Mouse (Mus musculus): ENCODE results near the gene Phc1. TPM values are rescaled to one million over a fixed set of nuclear protein-coding genes. Genes with fewer than 3 reads are reported as not detected.
"Not testable (repeated sequence)": the region's sequence is repeated elsewhere in the genome, so short reads cannot be mapped to it uniquely, and the experiment has no call there.

The Phc1 gene
- 2.2 and 2.3 TPM in 2 replicates for polyA plus RNA-seq (2012; rRNA removed)
- 1.8 and 1.9 TPM in 2 replicates for polyA plus RNA-seq (2014; fragmentation: Nextera tagmentation; extraction: Ambion mirVana)

DNA sequence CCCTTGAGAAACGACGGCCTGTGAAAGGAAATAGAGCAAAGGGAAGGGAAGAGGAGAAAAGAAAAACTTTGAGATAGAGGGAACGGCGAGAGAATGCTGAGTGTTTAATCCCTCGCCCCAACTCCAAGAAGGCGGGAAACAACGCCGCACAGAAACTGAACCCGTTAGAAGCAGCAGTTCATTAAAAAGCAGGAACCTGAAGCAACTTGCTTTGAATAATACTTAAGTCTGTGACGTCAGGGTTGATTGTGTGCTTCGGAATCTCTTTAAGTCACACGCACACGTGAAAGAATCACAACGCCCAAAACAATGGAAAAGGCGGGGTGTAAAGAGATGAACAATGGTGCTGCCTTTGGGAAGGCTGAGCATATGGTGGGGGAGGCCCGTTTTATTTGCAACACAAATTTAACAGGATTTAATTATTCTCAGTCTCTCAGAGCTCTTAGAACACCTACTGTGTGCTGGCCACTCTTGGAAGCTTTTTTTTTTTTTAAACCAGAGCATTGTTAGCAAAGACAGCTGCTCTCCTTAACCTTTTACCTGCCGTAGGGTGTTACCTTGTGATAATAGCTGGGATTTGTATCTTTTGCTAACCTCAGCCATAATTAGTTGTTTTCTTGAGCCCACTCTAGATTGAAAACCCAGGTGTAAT lies at the start of gene Phc1:
Phc1 (minus strand) TSS at position 213 of the 652 bp plus-strand sequence.
- Histone ChIP-seq H3K4me2 (ENCODE audit: low read depth) (peak within 1 kb of the TSS; percentile 96), H3K27me3 (ENCODE audit: control insufficient read depth, insufficient read depth, low read length) (no peaks in the 10 kb centered on the region; the same call in 1 of the 2 replicates), H3K36me3 (replicated peaks; ENCODE audit: control insufficient read depth, insufficient read depth, low read depth) (no peaks in the 10 kb centered on the region), H3K4me1 (replicated peaks; ENCODE audit: control insufficient read depth in 2 of 2, insufficient read depth in 2 of 2, low read length in 1 of 2) (peaks cover 0 to 18% of the 10 kb centered on the region in 2 experiments; a peak in 2 of 4 replicates), H3K4me3 (ENCODE audit: insufficient read depth in 1 of 2, low read depth in 2 of 2, low read length in 2 of 2) (peak within 1 kb of the TSS; percentile 74 to 80), H3K9me3 (ENCODE audit: control insufficient read depth, low read length) (no peaks in the 10 kb centered on the region), H3K27ac (no peak within 1 kb of the TSS), H3K9ac (replicated peaks) (peak within 1 kb of the TSS; percentile 62)
- ATAC-seq (ENCODE audit: insufficient read depth) (no peak), DNase-seq (ENCODE audit: low read depth in 3 of 3, low spot score in 3 of 3) (peak in 1 of 3 experiments; percentile 17)
- 3% methylated on average over 17 of the region's 17 CpGs for WGBS (ENCODE audit: insufficient replicate concordance)
- TF ChIP-seq CTCF (IDR thresholded peaks at IDR 0.05; ENCODE audit: low read depth): no peak
- TF ChIP-seq EP300 (IDR thresholded peaks at IDR 0.05; ENCODE audit: low read depth): no peak

- H3K36me3 ChIP-seq (replicated peaks; ENCODE audit: control insufficient read depth, insufficient read depth, low read depth); DNase-seq (ENCODE audit: low read depth in 3 of 3, low spot score in 3 of 3); H3K27me3 ChIP-seq (ENCODE audit: control insufficient read depth, insufficient read depth, low read length); H3K27ac ChIP-seq; ATAC-seq (ENCODE audit: insufficient read depth); H3K9me3 ChIP-seq (ENCODE audit: control insufficient read depth, low read length): not testable (repeated sequence)
- Histone ChIP-seq H3K9ac (replicated peaks) (peak overlapping the region; percentile 40), H3K4me1 (replicated peaks; ENCODE audit: control insufficient read depth in 2 of 2, insufficient read depth in 2 of 2, low read length in 1 of 2) (peaks cover 24 to 27% of the 10 kb centered on the region in 2 experiments), H3K4me2 (ENCODE audit: low read depth) (peak overlapping the region; percentile 91), H3K4me3 (ENCODE audit: insufficient read depth in 1 of 2, low read depth in 2 of 2, low read length in 2 of 2) (peak overlapping the region in 1 of 2 experiments; percentile 74; a peak in 2 of 4 replicates)
- WGBS (ENCODE audit: insufficient replicate concordance): 61% methylated on average over 3 of the region's 3 CpGs
Measured at GRCm38 (mm10) chr6:122389986-122390385, 49.6 kb upstream of the Phc1 start.

DNA sequence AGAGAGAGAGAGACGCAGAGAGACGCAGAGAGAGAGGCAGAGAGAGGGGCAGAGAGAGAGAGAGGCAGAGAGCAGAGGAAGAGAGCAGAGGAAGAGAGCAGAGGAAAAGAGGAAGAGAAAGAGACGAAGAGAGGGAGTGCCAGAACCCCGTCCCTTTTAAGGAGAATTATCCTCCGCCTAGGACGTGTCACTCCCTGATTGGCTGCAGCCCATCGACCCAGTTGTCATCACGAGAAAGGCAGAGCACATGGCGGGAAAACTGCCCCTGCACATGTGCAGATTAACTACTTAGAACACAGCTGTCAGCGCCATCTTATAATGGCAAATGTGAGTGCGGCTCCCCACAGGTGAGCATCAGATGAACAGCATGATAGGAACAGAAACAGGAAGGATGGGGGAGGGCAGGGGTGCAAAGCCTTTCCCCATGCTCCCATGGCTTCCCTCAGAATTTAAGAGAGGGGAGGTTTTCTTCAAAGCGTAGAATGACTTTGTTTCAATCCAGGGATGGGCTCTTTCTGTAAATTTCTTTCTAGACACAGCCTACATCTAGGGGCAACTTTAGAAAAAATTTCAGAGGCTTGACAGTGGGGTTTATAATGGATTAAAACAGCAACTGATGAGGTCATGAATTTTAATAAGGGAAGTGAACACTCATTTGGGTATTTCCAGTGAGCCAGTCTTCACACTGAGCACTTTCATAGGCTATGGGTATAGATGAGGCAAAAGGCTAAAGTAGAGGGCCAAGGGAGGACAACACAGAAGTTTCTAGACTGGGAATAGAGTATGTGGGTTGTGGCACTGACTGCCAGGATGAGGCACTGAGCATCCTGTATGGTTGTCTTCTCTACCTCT lies 47.0 kb upstream of the Phc1 start:
- not testable (repeated sequence) for H3K9me3 ChIP-seq (ENCODE audit: control insufficient read depth, low read length); H3K27me3 ChIP-seq (ENCODE audit: control insufficient read depth, insufficient read depth, low read length); DNase-seq (ENCODE audit: low read depth in 3 of 3, low spot score in 3 of 3); ATAC-seq (ENCODE audit: insufficient read depth); H3K9ac ChIP-seq (replicated peaks); H3K4me2 ChIP-seq (ENCODE audit: low read depth); H3K4me3 ChIP-seq (ENCODE audit: insufficient read depth in 1 of 2, low read depth in 2 of 2, low read length in 2 of 2); H3K27ac ChIP-seq; H3K36me3 ChIP-seq (replicated peaks; ENCODE audit: control insufficient read depth, insufficient read depth, low read depth)
- peaks cover 10 to 12% of the 10 kb centered on the region in 2 experiments for H3K4me1 ChIP-seq (replicated peaks; ENCODE audit: control insufficient read depth in 2 of 2, insufficient read depth in 2 of 2, low read length in 1 of 2)
- WGBS (ENCODE audit: insufficient replicate concordance): 59% methylated on average over 12 of the region's 12 CpGs

DNA sequence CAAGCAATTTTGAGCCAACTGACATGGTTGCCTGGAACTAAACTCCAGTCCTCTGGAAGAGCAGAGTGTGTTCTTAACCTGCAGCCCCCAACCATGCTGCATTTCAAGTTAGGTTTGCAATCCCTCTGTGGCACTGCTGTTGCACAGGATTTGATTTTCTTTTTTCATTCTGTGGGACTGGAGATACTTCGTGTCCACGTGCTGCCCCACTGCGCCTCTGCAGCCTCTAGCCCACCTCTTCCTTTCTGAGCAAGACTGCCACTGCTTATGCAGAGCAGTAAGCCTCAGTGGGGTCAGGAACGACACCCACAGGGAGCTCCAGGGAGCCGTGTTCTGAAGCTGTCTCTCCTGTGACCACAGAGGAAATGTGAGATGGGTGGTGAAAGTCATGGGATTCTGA lies 45.4 kb upstream of the Phc1 start:
- no peak for TF ChIP-seq CTCF (IDR thresholded peaks at IDR 0.05; ENCODE audit: low read depth)
- no peak for TF ChIP-seq EP300 (IDR thresholded peaks at IDR 0.05; ENCODE audit: low read depth)
- Histone ChIP-seq H3K27me3 (ENCODE audit: control insufficient read depth, insufficient read depth, low read length) (no peaks in the 10 kb centered on the region), H3K9ac (replicated peaks) (no peak overlapping the region), H3K4me1 (replicated peaks; ENCODE audit: control insufficient read depth in 2 of 2, insufficient read depth in 2 of 2, low read length in 1 of 2) (peaks cover 2 to 4% of the 10 kb centered on the region in 2 experiments; a peak in 3 of 4 replicates), H3K9me3 (ENCODE audit: control insufficient read depth, low read length) (no peaks in the 10 kb centered on the region), H3K36me3 (replicated peaks; ENCODE audit: control insufficient read depth, insufficient read depth, low read depth) (peaks cover 7% of the 10 kb centered on the region; the same call in 1 of the 2 replicates), H3K4me2 (ENCODE audit: low read depth) (no peak overlapping the region), H3K4me3 (ENCODE audit: insufficient read depth in 1 of 2, low read depth in 2 of 2, low read length in 2 of 2) (no peak overlapping the region), H3K27ac (no peak overlapping the region)
- 46% methylated on average over 5 of the region's 5 CpGs for WGBS (ENCODE audit: insufficient replicate concordance)
- DNase-seq (ENCODE audit: low read depth in 3 of 3, low spot score in 3 of 3) (no peak), ATAC-seq (ENCODE audit: insufficient read depth) (no peak)

DNA sequence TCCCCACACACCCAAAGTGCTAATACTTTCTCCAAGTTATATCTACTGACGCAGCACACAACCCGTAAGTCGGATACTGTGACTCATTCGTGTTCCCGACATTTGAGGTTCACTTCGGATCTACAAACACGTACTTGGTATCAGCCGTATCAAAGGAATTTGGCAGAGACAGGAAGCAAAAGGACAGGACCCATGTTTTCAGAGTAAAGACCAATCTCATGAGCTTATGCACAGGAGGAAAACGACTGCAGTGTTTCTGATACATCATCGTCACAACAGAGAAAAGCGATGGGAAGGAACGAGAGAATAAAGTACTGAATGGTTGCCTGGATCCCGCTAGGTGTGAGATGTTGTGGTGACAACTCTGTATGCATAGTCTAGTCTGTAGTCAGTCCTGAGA lies 44.5 kb upstream of the Phc1 start:
- Histone ChIP-seq H3K4me2 (ENCODE audit: low read depth) (no peak overlapping the region), H3K9me3 (ENCODE audit: control insufficient read depth, low read length) (no peaks in the 10 kb centered on the region), H3K36me3 (replicated peaks; ENCODE audit: control insufficient read depth, insufficient read depth, low read depth) (peaks cover 4% of the 10 kb centered on the region; the same call in 1 of the 2 replicates), H3K4me3 (ENCODE audit: insufficient read depth in 1 of 2, low read depth in 2 of 2, low read length in 2 of 2) (no peak overlapping the region), H3K27ac (no peak overlapping the region), H3K9ac (replicated peaks) (no peak overlapping the region), H3K4me1 (replicated peaks; ENCODE audit: control insufficient read depth in 2 of 2, insufficient read depth in 2 of 2, low read length in 1 of 2) (no peaks in the 10 kb centered on the region), H3K27me3 (ENCODE audit: control insufficient read depth, insufficient read depth, low read length) (no peaks in the 10 kb centered on the region)
- ATAC-seq (ENCODE audit: insufficient read depth) (no peak), DNase-seq (ENCODE audit: low read depth in 3 of 3, low spot score in 3 of 3) (no peak)
- 78% methylated on average over 13 of the region's 13 CpGs for WGBS (ENCODE audit: insufficient replicate concordance)
- TF ChIP-seq CTCF (IDR thresholded peaks at IDR 0.05; ENCODE audit: low read depth) (no peak), EP300 (IDR thresholded peaks at IDR 0.05; ENCODE audit: low read depth) (no peak)

Measured in liver, embryonic 14.5 days (tissue).